Mouse (Mus musculus) hematopoietic multipotent progenitor cell, adult 10-12 weeks (in vitro differentiated cells): Measurements from ENCODE around the gene Lrrc46. TPM values are rescaled to one million over a fixed set of nuclear protein-coding genes. Genes with fewer than 3 reads are reported as not detected.

Experiments used
- polyA plus RNA-seq: library from polyadenylated mRNA; stranded (reverse); fragments of >175 nt; gene quantifications from 2 replicates; pipeline ENCODE4 v1.2.3, GENCODE M21; 2012; ENCODE audit warnings: low replicate concordance

Gene Lrrc46
- polyA plus RNA-seq, result not detected in 2 replicates

DNA sequence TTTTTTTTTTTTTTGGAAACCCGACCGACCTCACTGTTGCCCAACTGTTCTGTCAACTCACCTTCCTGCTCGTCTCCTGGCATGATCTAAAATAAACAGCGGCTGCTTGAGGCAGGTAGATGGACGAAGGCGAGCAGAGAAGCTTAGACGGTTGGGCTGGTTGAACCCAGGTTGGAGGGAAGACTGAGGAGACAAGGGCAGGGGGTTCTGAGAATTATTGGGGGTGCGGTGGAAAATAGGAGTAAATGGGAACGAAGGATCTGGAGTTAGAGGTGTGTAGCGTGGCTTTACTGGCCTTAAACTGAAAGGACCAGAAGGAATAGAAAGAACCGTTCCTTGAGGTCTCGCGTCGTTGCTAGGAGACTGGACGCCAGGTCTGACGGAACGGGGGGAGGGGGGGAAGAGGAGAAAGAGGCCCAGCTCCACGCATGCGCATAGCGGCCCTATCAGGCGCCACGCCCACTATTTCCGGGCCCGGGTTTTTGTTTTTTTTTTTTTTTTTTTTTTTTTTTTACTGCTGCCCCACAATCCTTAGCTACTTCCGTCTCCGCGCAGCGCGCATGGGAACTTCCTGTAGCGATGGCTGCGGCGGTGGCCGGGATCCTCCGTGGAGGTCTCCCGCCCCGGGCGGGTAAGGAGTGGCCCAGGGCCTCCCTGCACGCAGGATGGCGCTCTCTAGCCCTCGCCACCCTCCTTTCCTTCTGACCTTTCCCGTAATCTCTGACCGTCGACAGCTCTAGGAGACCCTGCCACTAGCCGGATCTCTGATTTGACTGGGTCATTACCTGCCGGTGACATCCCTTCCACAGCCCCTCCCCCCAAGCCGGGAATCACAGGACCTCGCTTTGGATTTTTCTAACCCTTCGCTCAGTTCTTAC is at the start of gene Lrrc46, which contains the start of gene Mrpl10:
Lrrc46 (minus strand) TSS at position 386 of the 878 bp plus-strand sequence.
Mrpl10 (plus strand) TSS at position 539 of the 878 bp plus-strand sequence.

GRCm38 (mm10) chr11:97050216-97050943 is 9.2 kb upstream of the Lrrc46 start, which contains the start of gene Osbpl7:
Gene Osbpl7, plus strand, starts transcription at chr11:97050628.

DNA sequence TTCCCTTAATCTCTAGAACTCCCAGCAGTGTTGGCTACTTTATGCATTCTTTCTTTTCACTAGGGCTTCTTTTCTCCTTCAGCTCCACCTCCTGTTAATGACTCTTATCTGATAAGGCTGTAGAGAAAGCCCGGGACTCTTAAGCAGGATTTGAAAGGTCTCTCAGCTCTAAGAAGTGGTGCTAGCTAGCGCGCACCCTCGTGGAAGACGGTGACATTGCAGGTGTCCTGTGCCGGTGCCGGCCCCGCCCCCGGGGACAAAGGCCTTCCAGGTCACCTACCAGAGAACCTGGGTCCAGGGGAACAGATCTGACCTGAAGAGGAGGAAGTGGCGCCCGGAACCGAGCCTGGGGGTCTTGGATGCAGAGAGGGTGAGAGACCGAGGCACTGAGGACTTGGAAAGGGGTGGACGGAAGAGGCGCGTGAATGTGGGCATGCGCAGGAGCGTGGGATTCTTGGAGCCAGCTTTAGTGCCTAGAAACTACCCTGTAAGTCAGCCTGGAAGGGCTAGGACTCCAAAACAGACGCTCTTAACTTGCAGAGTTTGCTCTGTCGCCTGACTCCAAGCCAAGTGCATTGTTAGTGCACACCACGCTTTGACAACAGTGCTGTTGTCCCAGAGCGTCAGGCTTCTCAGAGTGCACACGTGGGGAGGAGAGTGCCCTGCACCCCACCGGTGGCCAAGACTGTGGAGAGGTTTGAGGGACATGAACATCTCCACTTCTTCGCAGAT is 11.4 kb downstream of the Lrrc46 start, which contains the start of gene Scrn2:
Scrn2 (plus strand) TSS at position 253 of the 732 bp plus-strand sequence.

GRCm38 (mm10) chr11:97013121-97013670 is 28.0 kb downstream of the Lrrc46 start, which contains the start of gene Sp6:
Gene Sp6, plus strand, starts transcription at chr11:97013394.

Other genes with a start within 250 kb of the Lrrc46 start
- 61.5 and 118 TPM in 2 replicates for gene Nfe2l1, start 211.4 kb downstream of the Lrrc46 start, polyA plus RNA-seq
- 3.0 and 7.8 TPM in 2 replicates for gene Copz2, start 191.5 kb downstream of the Lrrc46 start, polyA plus RNA-seq
- gene Cdk5rap3, start 124.9 kb downstream of the Lrrc46 start, polyA plus RNA-seq, result 34.3 and 41.3 TPM in 2 replicates
- gene Prr15l, start 113.3 kb downstream of the Lrrc46 start, polyA plus RNA-seq, result not detected in 2 replicates
- 9.4 and 20.6 TPM in 2 replicates for gene Pnpo, start 97.4 kb downstream of the Lrrc46 start, polyA plus RNA-seq
- gene Sp2, start 58.4 kb downstream of the Lrrc46 start, polyA plus RNA-seq, result 83.9 and 145 TPM in 2 replicates
- gene Sp6, start 28.0 kb downstream of the Lrrc46 start, polyA plus RNA-seq, result 2.3 and 5.2 TPM in 2 replicates
- 17.6 and 19.0 TPM in 2 replicates for gene Scrn2, start 11.5 kb downstream of the Lrrc46 start, polyA plus RNA-seq
- gene Mrpl10, start 153 bp upstream of the Lrrc46 start, polyA plus RNA-seq, result 39.2 and 57.7 TPM in 2 replicates
- 27.4 and 36.0 TPM in 2 replicates for gene Osbpl7, start 9.2 kb upstream of the Lrrc46 start, polyA plus RNA-seq
- gene Tbx21, start 73.9 kb upstream of the Lrrc46 start, polyA plus RNA-seq, result 24.3 and 88.8 TPM in 2 replicates
- 15.4 and 60.6 TPM in 2 replicates for gene Tbkbp1, start 110.1 kb upstream of the Lrrc46 start, polyA plus RNA-seq
- 17.7 and 26.9 TPM in 2 replicates for gene Kpnb1, start 146.5 kb upstream of the Lrrc46 start, polyA plus RNA-seq
- 26.5 and 35.4 TPM in 2 replicates for gene Npepps, start 239.2 kb upstream of the Lrrc46 start, polyA plus RNA-seq